Mouse (Mus musculus) myocyte (in vitro differentiated cells): ENCODE data around the gene Ppbp. TPM values are rescaled to one million over a fixed set of nuclear protein-coding genes. Genes with fewer than 3 reads are reported as not detected.

Experiments
- H3K27me3 ChIP-seq: one replicate; pipeline ENCODE4 v1.6.1; 2011; ENCODE audit not compliant: control insufficient read depth, insufficient read depth, insufficient read length
- H3K36me3 ChIP-seq: one replicate; pipeline ENCODE4 v1.6.1; 2011; ENCODE audit not compliant: control insufficient read depth, insufficient read depth
- H3K4me2 ChIP-seq: one replicate; pipeline ENCODE4 v1.6.1; 2011; ENCODE audit warnings: low read depth, control low read depth
- H3K4me3 ChIP-seq: one replicate; pipeline ENCODE4 v1.5.1; 2011; ENCODE audit warnings: mild to moderate bottlenecking, control low read depth, moderate library complexity
- H3K79me2 ChIP-seq: one replicate; pipeline ENCODE4 v1.6.1; 2011; ENCODE audit not compliant: control insufficient read depth, insufficient read depth
- H3ac ChIP-seq: one replicate; pipeline ENCODE4 v1.6.1; 2011; ENCODE audit not compliant: control insufficient read depth, insufficient read length
- CEBPB ChIP-seq: IDR thresholded peaks from 2 replicates; pipeline ENCODE4 v1.6.1; 2011; ENCODE audit warnings: mild to moderate bottlenecking, moderate library complexity; ENCODE audit not compliant: poor library complexity, insufficient read depth, severe bottlenecking
- E2F4 ChIP-seq: IDR thresholded peaks from one replicate; pipeline ENCODE4 v1.6.1; 2011; ENCODE audit warnings: mild to moderate bottlenecking, control low read depth, moderate library complexity; ENCODE audit not compliant: insufficient read depth
- MAX ChIP-seq: IDR thresholded peaks from one replicate; pipeline ENCODE4 v1.6.1; 2011; ENCODE audit warnings: low read depth, mild to moderate bottlenecking, control low read depth
- MYOD1 ChIP-seq, 3 experiments: IDR thresholded peaks; one replicate each; pipeline ENCODE4 v1.6.1; 2011; ENCODE audit warnings: control low read depth in 2 of 3, low read depth in 2 of 3, mild to moderate bottlenecking in 2 of 3, moderate library complexity in 1 of 3; ENCODE audit not compliant: insufficient read length in 2 of 3, control insufficient read depth in 1 of 3
- MYOG ChIP-seq, 3 experiments: IDR thresholded peaks; one replicate each; pipeline ENCODE4 v1.6.1; 2011; ENCODE audit warnings: control low read depth in 2 of 3, low read depth in 2 of 3, mild to moderate bottlenecking in 2 of 3; ENCODE audit not compliant: insufficient read length in 2 of 3, control insufficient read depth in 1 of 3, insufficient read depth in 1 of 3
- POLR2A ChIP-seq: IDR thresholded peaks from one replicate; pipeline ENCODE4 v1.6.1; 2011; ENCODE audit warnings: low read depth, mild to moderate bottlenecking, control low read depth, moderate library complexity; ENCODE audit not compliant: insufficient read length
- POLR2AphosphoS2 ChIP-seq: IDR thresholded peaks from one replicate; pipeline ENCODE4 v1.6.1; 2011; ENCODE audit warnings: low read depth, control low read depth; ENCODE audit not compliant: insufficient read length
- REST ChIP-seq: IDR thresholded peaks from one replicate; pipeline ENCODE4 v1.6.1; 2011; ENCODE audit warnings: mild to moderate bottlenecking, control low read depth, moderate library complexity; ENCODE audit not compliant: insufficient read depth, insufficient read length
- SRF ChIP-seq: IDR thresholded peaks from one replicate; pipeline ENCODE4 v1.6.1; 2011; ENCODE audit warnings: low read depth; ENCODE audit not compliant: control insufficient read depth, insufficient read length
- TCF12 ChIP-seq: IDR thresholded peaks from one replicate; pipeline ENCODE4 v1.6.1; 2011; ENCODE audit warnings: mild to moderate bottlenecking, control low read depth; ENCODE audit not compliant: poor library complexity, insufficient read depth, severe bottlenecking
- TCF3 ChIP-seq: IDR thresholded peaks from one replicate; pipeline ENCODE4 v1.6.1; 2011; ENCODE audit warnings: low read depth, control low read depth; ENCODE audit not compliant: insufficient read length
- USF1 ChIP-seq: IDR thresholded peaks from one replicate; pipeline ENCODE4 v1.6.1; 2011; ENCODE audit warnings: low read depth, mild to moderate bottlenecking, control low read depth, moderate library complexity
- polyA plus RNA-seq: library from polyadenylated mRNA; unstranded; fragments of >200 nt; fragmentation: generic; extraction: Trizol; gene quantifications from one replicate; pipeline ENCODE4 v1.2.1, GENCODE M21; 2012; ENCODE audit warnings: missing spikeins

Ppbp gene
- polyA plus RNA-seq: 0.08 TPM

GRCm38 (mm10) chr5:90768218-90768617 is at the start of gene Ppbp:
Gene Ppbp (plus strand): TSS chr5:90768518.
- no peaks in the 10 kb centered on the region for H3K36me3 ChIP-seq
- no peak within 1 kb of the TSS for H3ac ChIP-seq
- TF ChIP-seq POLR2A (no peak), TCF12 (no peak), MAX (no peak), USF1 (no peak), SRF (no peak), TCF3 (no peak), E2F4 (no peak), CEBPB (no peak), MYOD1 (IDR thresholded peaks at IDR 0.05; ENCODE audit: control insufficient read depth in 1 of 3, insufficient read length in 2 of 3, low read depth in 2 of 3) (no peak), MYOG (IDR thresholded peaks at IDR 0.05; ENCODE audit: control insufficient read depth in 1 of 3, insufficient read depth in 1 of 3, insufficient read length in 2 of 3, low read depth in 2 of 3) (no peak), POLR2AphosphoS2 (no peak), REST (no peak)
- no peak within 1 kb of the TSS for H3K4me3 ChIP-seq
- H3K4me2 ChIP-seq: no peak within 1 kb of the TSS
- no peaks in the 10 kb centered on the region for H3K79me2 ChIP-seq
- H3K27me3 ChIP-seq: no peaks in the 10 kb centered on the region

- no peak overlapping the region for H3K4me2 ChIP-seq
- no peak overlapping the region for H3ac ChIP-seq
- H3K4me3 ChIP-seq: no peak overlapping the region
- no peaks in the 10 kb centered on the region for H3K27me3 ChIP-seq
- no peaks in the 10 kb centered on the region for H3K79me2 ChIP-seq
- H3K36me3 ChIP-seq: no peaks in the 10 kb centered on the region
- TF ChIP-seq MAX: no peak
These were observed 45.7 kb upstream of the Ppbp start for GRCm38 (mm10) chr5:90722656-90723055.

- H3ac ChIP-seq: no peak overlapping the region
- H3K79me2 ChIP-seq: no peaks in the 10 kb centered on the region
- no peak overlapping the region for H3K4me2 ChIP-seq
- no peak overlapping the region for H3K4me3 ChIP-seq
- H3K36me3 ChIP-seq: no peaks in the 10 kb centered on the region
- no peaks in the 10 kb centered on the region for H3K27me3 ChIP-seq
- TF ChIP-seq CEBPB (no peak), REST (no peak), SRF (no peak), POLR2AphosphoS2 (no peak), MYOD1 (IDR thresholded peaks at IDR 0.05; ENCODE audit: control insufficient read depth in 1 of 3, insufficient read length in 2 of 3, low read depth in 2 of 3) (no peak), USF1 (no peak)
These were observed 40.1 kb upstream of the Ppbp start for GRCm38 (mm10) chr5:90728254-90728653.

GRCm38 (mm10) chr5:90731480-90731879 is 36.8 kb upstream of the Ppbp start:
- Histone ChIP-seq H3K4me2 (no peak overlapping the region), H3K4me3 (no peak overlapping the region), H3ac (no peak overlapping the region), H3K27me3 (no peaks in the 10 kb centered on the region), H3K36me3 (no peaks in the 10 kb centered on the region), H3K79me2 (no peaks in the 10 kb centered on the region)
- TF ChIP-seq E2F4: no peak
- no peak for TF ChIP-seq POLR2AphosphoS2
- no peak for TF ChIP-seq MAX
- no peak for TF ChIP-seq MYOG (IDR thresholded peaks at IDR 0.05; ENCODE audit: control insufficient read depth in 1 of 3, insufficient read depth in 1 of 3, insufficient read length in 2 of 3, low read depth in 2 of 3)
- no peak for TF ChIP-seq CEBPB
- TF ChIP-seq TCF3: no peak
- TF ChIP-seq TCF12: no peak
- no peak for TF ChIP-seq SRF
- no peak for TF ChIP-seq MYOD1 (IDR thresholded peaks at IDR 0.05; ENCODE audit: control insufficient read depth in 1 of 3, insufficient read length in 2 of 3, low read depth in 2 of 3)
- TF ChIP-seq REST: no peak
- TF ChIP-seq USF1: no peak
- no peak for TF ChIP-seq POLR2A

- Histone ChIP-seq H3K36me3 (no peaks in the 10 kb centered on the region), H3K4me2 (no peak overlapping the region), H3ac (no peak overlapping the region), H3K79me2 (no peaks in the 10 kb centered on the region), H3K4me3 (no peak overlapping the region), H3K27me3 (no peaks in the 10 kb centered on the region)
- TF ChIP-seq POLR2AphosphoS2 (no peak), CEBPB (no peak), MYOD1 (IDR thresholded peaks at IDR 0.05; ENCODE audit: control insufficient read depth in 1 of 3, insufficient read length in 2 of 3, low read depth in 2 of 3) (no peak), MAX (no peak), TCF3 (no peak), E2F4 (no peak), USF1 (no peak), MYOG (IDR thresholded peaks at IDR 0.05; ENCODE audit: control insufficient read depth in 1 of 3, insufficient read depth in 1 of 3, insufficient read length in 2 of 3, low read depth in 2 of 3) (no peak), SRF (no peak), POLR2A (no peak), REST (no peak), TCF12 (no peak)
These were observed 26.3 kb upstream of the Ppbp start for GRCm38 (mm10) chr5:90742029-90742428.
